Mouse (Mus musculus): ENCODE measurements at regions not wholly inside any gene's neighbourhood (a gene's known extent, or its start where the extent isn't known, plus 50 kb on each side); places are given as distances from the start of the nearest gene placed in this dataset.

DNA sequence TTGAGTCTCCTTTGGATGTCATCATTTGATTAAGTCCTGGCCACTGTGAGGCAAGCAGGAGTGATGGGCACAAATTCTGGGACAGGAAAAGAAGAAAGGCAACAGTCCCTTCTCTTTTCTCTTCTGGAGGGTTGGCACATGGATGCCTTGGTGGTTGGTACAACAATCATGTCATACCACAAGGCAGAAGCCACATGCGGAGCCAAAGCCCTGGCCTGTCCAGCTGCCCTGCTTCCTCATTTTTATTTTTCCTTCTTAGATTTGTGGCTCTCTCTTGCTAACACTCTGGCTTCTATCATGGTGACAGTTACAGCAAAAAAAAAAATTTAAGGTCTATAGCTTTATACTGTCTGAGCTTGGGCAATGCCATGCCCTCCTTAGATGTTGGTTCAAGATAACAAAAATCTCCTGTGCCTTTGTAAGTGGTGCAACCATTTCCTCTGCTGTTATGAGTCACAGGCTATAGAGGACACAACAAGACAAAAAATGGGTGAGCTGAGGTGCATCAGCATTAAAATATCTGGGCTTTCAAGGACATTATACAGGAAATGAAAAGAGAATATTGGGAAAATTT lies 158.2 kb downstream of the Evx1 start:
- no peak for ATAC-seq
- H3K4me2 ChIP-seq (ENCODE audit: low read length) = no peak overlapping the region
- no peak overlapping the region for H3K9ac ChIP-seq (ENCODE audit: low read length)
- no peak for DNase-seq (ENCODE audit: low spot score)
- H3K27me3 ChIP-seq (replicated peaks; ENCODE audit: control insufficient read depth, insufficient read depth, low read length) = no peaks in the 10 kb centered on the region
- H3K4me1 ChIP-seq (ENCODE audit: control insufficient read depth, insufficient read depth, low read length) = no peaks in the 10 kb centered on the region; the same call in none of the 2 replicates
- H3K36me3 ChIP-seq (ENCODE audit: control insufficient read depth, insufficient read depth, low read length) = no peaks in the 10 kb centered on the region
- no peak overlapping the region for H3K27ac ChIP-seq (ENCODE audit: low read depth, low read length)
- no peaks in the 10 kb centered on the region for H3K9me3 ChIP-seq (replicated peaks; ENCODE audit: control insufficient read depth, low read length)
- WGBS = 100% methylated on average over 1 of the region's 1 CpGs
- no peak overlapping the region for H3K4me3 ChIP-seq (ENCODE audit: low read depth, low read length)

DNA sequence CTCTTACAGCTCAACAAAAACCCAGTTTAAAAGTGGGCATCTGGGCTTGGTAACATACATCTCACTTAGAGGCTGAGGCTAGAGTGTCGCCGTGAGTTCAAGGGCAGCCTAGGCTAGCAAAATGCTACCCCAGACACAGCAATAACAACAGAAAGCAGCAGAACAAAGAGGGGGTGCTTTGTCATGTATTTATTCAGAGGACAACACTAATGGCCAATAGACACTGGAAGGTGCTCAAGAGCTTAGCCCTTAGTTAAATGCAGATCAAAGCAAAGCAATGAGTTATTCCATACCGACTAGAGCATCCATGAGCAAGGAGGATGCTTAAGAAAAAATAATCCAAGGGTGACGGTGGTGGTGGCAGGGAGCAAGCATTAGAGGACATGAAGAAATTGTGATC lies 158.7 kb downstream of the Evx1 start:
- DNase-seq (ENCODE audit: low spot score) = no peak
- no peak overlapping the region for H3K4me2 ChIP-seq (ENCODE audit: low read length)
- H3K36me3 ChIP-seq (ENCODE audit: control insufficient read depth, insufficient read depth, low read length) = no peaks in the 10 kb centered on the region
- ATAC-seq = no peak
- H3K9ac ChIP-seq (ENCODE audit: low read length) = no peak overlapping the region
- H3K27ac ChIP-seq (ENCODE audit: low read depth, low read length) = no peak overlapping the region
- H3K4me3 ChIP-seq (ENCODE audit: low read depth, low read length) = no peak overlapping the region
- no peaks in the 10 kb centered on the region for H3K9me3 ChIP-seq (replicated peaks; ENCODE audit: control insufficient read depth, low read length)
- no peaks in the 10 kb centered on the region for H3K27me3 ChIP-seq (replicated peaks; ENCODE audit: control insufficient read depth, insufficient read depth, low read length)
- WGBS = 89% methylated on average over 4 of the region's 4 CpGs
- H3K4me1 ChIP-seq (ENCODE audit: control insufficient read depth, insufficient read depth, low read length) = no peaks in the 10 kb centered on the region; the same call in none of the 2 replicates

DNA sequence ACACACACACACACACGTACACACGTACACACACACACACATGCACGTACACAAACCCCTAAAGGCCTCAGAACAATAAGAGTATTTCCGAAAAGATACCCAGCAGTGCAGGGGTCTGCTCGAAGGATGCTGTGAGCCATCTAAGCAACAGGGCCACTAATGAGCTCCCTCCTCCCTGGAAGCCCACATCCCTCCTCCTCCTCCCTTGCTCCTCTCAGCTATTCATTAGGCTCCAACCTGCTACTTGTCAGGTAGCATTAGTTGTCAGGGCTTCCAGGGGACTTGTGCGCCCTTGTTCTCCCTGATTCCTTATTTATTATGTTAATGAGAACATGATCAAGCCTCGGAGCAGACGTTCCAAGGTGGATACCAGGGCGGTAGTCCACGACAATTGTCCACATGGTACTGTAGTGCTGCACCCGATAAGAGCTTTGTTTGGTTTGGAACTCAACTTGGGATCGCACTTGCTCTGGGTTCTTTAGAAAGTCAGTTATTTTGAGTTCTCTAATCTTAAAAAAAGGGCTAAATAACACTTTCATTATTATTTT lies 159.8 kb downstream of the Evx1 start:
- no peaks in the 10 kb centered on the region; the same call in none of the 2 replicates for H3K4me1 ChIP-seq (ENCODE audit: control insufficient read depth, insufficient read depth, low read length)
- ATAC-seq (no peak), DNase-seq (ENCODE audit: low spot score) (no peak)
- H3K27me3 ChIP-seq (replicated peaks; ENCODE audit: control insufficient read depth, insufficient read depth, low read length) = no peaks in the 10 kb centered on the region
- 38% methylated on average over 12 of the region's 12 CpGs for WGBS
- H3K27ac ChIP-seq (ENCODE audit: low read depth, low read length) = no peak overlapping the region
- no peaks in the 10 kb centered on the region for H3K9me3 ChIP-seq (replicated peaks; ENCODE audit: control insufficient read depth, low read length)
- H3K36me3 ChIP-seq (ENCODE audit: control insufficient read depth, insufficient read depth, low read length) = no peaks in the 10 kb centered on the region
- no peak overlapping the region for H3K4me2 ChIP-seq (ENCODE audit: low read length)
- H3K9ac ChIP-seq (ENCODE audit: low read length) = no peak overlapping the region
- H3K4me3 ChIP-seq (ENCODE audit: low read depth, low read length) = no peak overlapping the region

DNA sequence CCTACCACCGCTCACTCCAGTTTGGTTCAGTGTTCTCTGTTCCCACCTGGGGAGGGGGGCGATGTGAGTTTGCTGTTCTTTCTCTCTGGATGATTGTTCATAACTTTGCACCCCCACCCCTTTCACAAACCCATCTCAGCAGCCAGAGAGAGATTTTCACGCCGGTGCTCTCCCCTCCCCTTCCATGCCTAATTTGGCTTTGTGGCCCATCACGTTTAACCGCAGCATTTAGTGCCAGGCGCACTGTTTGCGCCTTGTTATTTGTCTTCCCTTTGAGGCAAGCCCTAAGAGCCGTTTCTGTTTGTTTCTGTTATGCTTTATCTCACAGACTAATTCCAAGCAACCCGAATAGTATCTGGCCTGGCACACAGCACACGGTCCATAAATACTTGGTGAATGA lies 160.6 kb downstream of the Evx1 start:
- H3K27me3 ChIP-seq (replicated peaks; ENCODE audit: control insufficient read depth, insufficient read depth, low read length) = no peaks in the 10 kb centered on the region
- no peaks in the 10 kb centered on the region; the same call in none of the 2 replicates for H3K4me1 ChIP-seq (ENCODE audit: control insufficient read depth, insufficient read depth, low read length)
- peak; percentile 22 for DNase-seq (ENCODE audit: low spot score)
- no peak overlapping the region for H3K4me3 ChIP-seq (ENCODE audit: low read depth, low read length)
- H3K27ac ChIP-seq (ENCODE audit: low read depth, low read length) = no peak overlapping the region
- ATAC-seq = no peak
- 31% methylated on average over 11 of the region's 11 CpGs for WGBS
- H3K9me3 ChIP-seq (replicated peaks; ENCODE audit: control insufficient read depth, low read length) = no peaks in the 10 kb centered on the region
- no peaks in the 10 kb centered on the region for H3K36me3 ChIP-seq (ENCODE audit: control insufficient read depth, insufficient read depth, low read length)
- no peak overlapping the region for H3K4me2 ChIP-seq (ENCODE audit: low read length)
- no peak overlapping the region for H3K9ac ChIP-seq (ENCODE audit: low read length)

DNA sequence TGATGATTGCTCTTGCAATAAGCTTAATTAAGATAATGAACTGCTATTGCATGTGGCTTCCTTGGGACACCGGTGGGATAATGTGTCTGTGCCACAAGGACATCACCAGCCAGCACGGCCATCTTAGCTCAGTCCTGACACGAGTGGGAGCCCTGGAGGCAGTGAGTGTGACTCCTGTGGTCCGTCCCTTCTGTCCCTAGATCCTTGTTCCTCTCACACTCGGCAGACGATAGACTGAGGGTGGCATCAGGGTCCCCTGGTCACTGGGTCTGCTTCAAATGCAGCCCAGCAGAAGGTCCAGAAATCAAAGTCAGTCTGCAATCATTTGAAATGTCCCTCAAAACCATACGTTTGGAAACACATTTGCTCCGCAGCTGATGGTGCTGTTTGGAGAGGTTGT lies 162.4 kb downstream of the Evx1 start:
- Histone ChIP-seq H3K36me3 (ENCODE audit: control insufficient read depth, insufficient read depth, low read length) (no peaks in the 10 kb centered on the region), H3K4me3 (ENCODE audit: low read depth, low read length) (no peak overlapping the region), H3K27me3 (replicated peaks; ENCODE audit: control insufficient read depth, insufficient read depth, low read length) (no peaks in the 10 kb centered on the region), H3K4me2 (ENCODE audit: low read length) (no peak overlapping the region), H3K4me1 (ENCODE audit: control insufficient read depth, insufficient read depth, low read length) (no peaks in the 10 kb centered on the region; the same call in none of the 2 replicates), H3K9ac (ENCODE audit: low read length) (no peak overlapping the region), H3K27ac (ENCODE audit: low read depth, low read length) (no peak overlapping the region), H3K9me3 (replicated peaks; ENCODE audit: control insufficient read depth, low read length) (no peaks in the 10 kb centered on the region)
- ATAC-seq (no peak), DNase-seq (ENCODE audit: low spot score) (no peak)
- 90% methylated on average over 8 of the region's 8 CpGs for WGBS

DNA sequence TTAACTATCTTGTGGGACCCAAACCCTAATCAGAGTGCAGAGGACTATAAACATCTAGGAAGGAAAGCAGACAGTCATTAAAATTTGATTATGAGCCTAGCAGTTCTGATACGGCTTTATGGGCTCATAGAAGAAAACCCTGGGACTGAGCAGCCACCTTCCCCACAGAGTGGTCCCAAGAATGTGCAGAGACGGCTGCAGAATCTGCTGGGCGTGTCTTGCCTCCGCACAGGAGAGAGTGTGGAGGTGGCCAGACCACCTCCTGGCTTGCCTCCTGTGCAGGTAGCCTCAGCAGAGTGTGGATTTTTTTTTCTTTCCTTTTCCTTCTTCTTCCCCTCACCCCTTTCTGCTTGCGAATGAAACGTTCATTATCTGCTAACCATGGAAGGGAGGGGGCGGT lies 163.3 kb downstream of the Hibadh start:
- Histone ChIP-seq H3K36me3 (ENCODE audit: control insufficient read depth, insufficient read depth, low read length) (no peaks in the 10 kb centered on the region), H3K9ac (ENCODE audit: low read length) (no peak overlapping the region), H3K9me3 (replicated peaks; ENCODE audit: control insufficient read depth, low read length) (no peaks in the 10 kb centered on the region), H3K27ac (ENCODE audit: low read depth, low read length) (no peak overlapping the region), H3K27me3 (replicated peaks; ENCODE audit: control insufficient read depth, insufficient read depth, low read length) (no peaks in the 10 kb centered on the region), H3K4me2 (ENCODE audit: low read length) (no peak overlapping the region), H3K4me3 (ENCODE audit: low read depth, low read length) (no peak overlapping the region), H3K4me1 (ENCODE audit: control insufficient read depth, insufficient read depth, low read length) (no peaks in the 10 kb centered on the region; the same call in none of the 2 replicates)
- DNase-seq (ENCODE audit: low spot score) = no peak
- 61% methylated on average over 7 of the region's 7 CpGs for WGBS
- ATAC-seq = no peak

DNA sequence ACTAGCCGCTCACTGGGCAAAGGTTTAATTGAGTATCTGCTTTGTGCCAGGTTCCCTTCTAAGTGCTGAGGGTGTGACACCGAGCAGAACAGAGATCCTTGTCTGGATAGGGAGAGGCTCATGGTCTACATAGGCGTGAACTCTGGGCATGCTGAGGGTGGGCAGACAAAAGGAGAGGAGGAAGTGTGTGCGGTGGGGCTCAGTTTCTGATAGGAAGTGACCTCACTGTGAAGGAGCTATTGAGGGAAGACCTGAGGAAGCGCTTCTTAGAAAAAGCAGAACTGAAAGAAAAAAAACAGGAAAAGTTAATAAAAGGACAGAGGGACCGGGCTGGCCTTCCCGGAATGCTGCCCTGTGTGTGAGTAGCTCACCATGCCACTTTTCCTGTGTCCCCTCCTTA lies 162.8 kb downstream of the Hibadh start:
- Histone ChIP-seq H3K4me3 (ENCODE audit: low read depth, low read length) (no peak overlapping the region), H3K4me1 (ENCODE audit: control insufficient read depth, insufficient read depth, low read length) (no peaks in the 10 kb centered on the region; the same call in none of the 2 replicates), H3K27me3 (replicated peaks; ENCODE audit: control insufficient read depth, insufficient read depth, low read length) (no peaks in the 10 kb centered on the region), H3K9ac (ENCODE audit: low read length) (no peak overlapping the region), H3K27ac (ENCODE audit: low read depth, low read length) (no peak overlapping the region), H3K4me2 (ENCODE audit: low read length) (no peak overlapping the region), H3K36me3 (ENCODE audit: control insufficient read depth, insufficient read depth, low read length) (no peaks in the 10 kb centered on the region), H3K9me3 (replicated peaks; ENCODE audit: control insufficient read depth, low read length) (no peaks in the 10 kb centered on the region)
- WGBS = 82% methylated on average over 7 of the region's 7 CpGs
- DNase-seq (ENCODE audit: low spot score) (no peak), ATAC-seq (no peak)

DNA sequence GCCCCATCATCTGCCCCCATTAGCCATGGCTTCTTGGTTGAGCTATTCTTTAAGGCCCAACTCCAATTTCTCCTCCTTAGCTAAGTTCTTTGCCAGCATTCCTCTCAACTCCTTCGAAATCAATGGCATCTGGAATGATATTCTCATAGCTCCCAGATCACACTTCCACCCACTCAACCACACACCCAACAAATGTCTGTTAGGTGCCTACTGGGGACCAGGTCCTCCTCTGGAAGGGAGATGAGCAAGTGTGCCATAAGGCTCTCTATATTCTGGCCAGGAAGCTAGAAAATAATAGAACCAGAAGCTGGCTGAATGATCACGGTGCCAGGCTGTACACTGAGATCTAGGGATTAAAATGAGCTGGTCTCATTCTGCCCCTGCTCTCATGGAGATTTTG lies 161.6 kb downstream of the Hibadh start:
- H3K4me2 ChIP-seq (ENCODE audit: low read length) = no peak overlapping the region
- H3K9me3 ChIP-seq (replicated peaks; ENCODE audit: control insufficient read depth, low read length) = no peaks in the 10 kb centered on the region
- ATAC-seq (no peak), DNase-seq (ENCODE audit: low spot score) (no peak)
- no peak overlapping the region for H3K4me3 ChIP-seq (ENCODE audit: low read depth, low read length)
- WGBS = 90% methylated on average over 2 of the region's 2 CpGs
- no peak overlapping the region for H3K9ac ChIP-seq (ENCODE audit: low read length)
- no peaks in the 10 kb centered on the region for H3K36me3 ChIP-seq (ENCODE audit: control insufficient read depth, insufficient read depth, low read length)
- H3K4me1 ChIP-seq (ENCODE audit: control insufficient read depth, insufficient read depth, low read length) = no peaks in the 10 kb centered on the region; the same call in 1 of the 2 replicates
- no peaks in the 10 kb centered on the region for H3K27me3 ChIP-seq (replicated peaks; ENCODE audit: control insufficient read depth, insufficient read depth, low read length)
- no peak overlapping the region for H3K27ac ChIP-seq (ENCODE audit: low read depth, low read length)

DNA sequence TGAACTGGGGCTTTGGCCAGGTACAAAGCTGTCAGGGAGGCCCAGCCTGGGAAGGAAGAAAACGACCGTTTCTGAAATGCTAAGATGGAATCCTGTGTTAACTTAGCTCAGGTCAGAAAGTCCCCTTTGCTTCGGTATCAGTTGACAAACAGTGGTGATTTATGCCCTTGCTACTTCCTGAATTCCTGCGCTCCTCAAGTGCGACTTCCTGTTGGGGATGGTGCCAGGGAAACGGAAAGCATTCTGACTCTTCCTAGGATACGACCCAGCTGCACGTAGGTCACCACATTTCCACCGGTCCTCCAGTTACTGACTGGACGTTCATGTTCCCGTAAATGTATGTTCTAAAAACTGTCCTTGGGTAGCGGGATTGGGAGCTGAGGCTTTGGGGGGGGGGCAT lies 161.0 kb downstream of the Hibadh start:
- Histone ChIP-seq H3K27ac (ENCODE audit: low read depth, low read length) (no peak overlapping the region), H3K36me3 (ENCODE audit: control insufficient read depth, insufficient read depth, low read length) (no peaks in the 10 kb centered on the region), H3K4me2 (ENCODE audit: low read length) (no peak overlapping the region), H3K27me3 (replicated peaks; ENCODE audit: control insufficient read depth, insufficient read depth, low read length) (no peaks in the 10 kb centered on the region), H3K4me3 (ENCODE audit: low read depth, low read length) (no peak overlapping the region), H3K4me1 (ENCODE audit: control insufficient read depth, insufficient read depth, low read length) (no peaks in the 10 kb centered on the region), H3K9me3 (replicated peaks; ENCODE audit: control insufficient read depth, low read length) (no peaks in the 10 kb centered on the region), H3K9ac (ENCODE audit: low read length) (no peak overlapping the region)
- DNase-seq (ENCODE audit: low spot score) (no peak), ATAC-seq (no peak)
- 85% methylated on average over 12 of the region's 12 CpGs for WGBS
